Mouse (Mus musculus) layer of hippocampus, postnatal 10 days (tissue): Measurements from ENCODE around the gene Evpl. TPM values are rescaled to one million over a fixed set of nuclear protein-coding genes. Genes with fewer than 3 reads are reported as not detected.
"Not testable (repeated sequence)": the region's sequence is repeated elsewhere in the genome, so short reads cannot be mapped to it uniquely, and the experiment has no call there.

Experiments used
- DNase-seq, 2 experiments: peaks; one replicate each; pipeline ENCODE4 v3.0.0; 2021; ENCODE audit warnings: low spot score in 2 of 2
- long read RNA-seq: library from polyadenylated mRNA; stranded (forward); transcript quantifications from one replicate; pipeline ENCODE4 v2.0.0, GENCODE M21; 2023
- total RNA-seq, 2 experiments: library from RNA; stranded (reverse); gene quantifications; 2 replicates each; pipeline ENCODE4 v1.2.3; 2021

The Evpl gene
- total RNA-seq, result under 1 TPM; 0.57 to 0.65 TPM
- long read RNA-seq, result 0 reads

DNA sequence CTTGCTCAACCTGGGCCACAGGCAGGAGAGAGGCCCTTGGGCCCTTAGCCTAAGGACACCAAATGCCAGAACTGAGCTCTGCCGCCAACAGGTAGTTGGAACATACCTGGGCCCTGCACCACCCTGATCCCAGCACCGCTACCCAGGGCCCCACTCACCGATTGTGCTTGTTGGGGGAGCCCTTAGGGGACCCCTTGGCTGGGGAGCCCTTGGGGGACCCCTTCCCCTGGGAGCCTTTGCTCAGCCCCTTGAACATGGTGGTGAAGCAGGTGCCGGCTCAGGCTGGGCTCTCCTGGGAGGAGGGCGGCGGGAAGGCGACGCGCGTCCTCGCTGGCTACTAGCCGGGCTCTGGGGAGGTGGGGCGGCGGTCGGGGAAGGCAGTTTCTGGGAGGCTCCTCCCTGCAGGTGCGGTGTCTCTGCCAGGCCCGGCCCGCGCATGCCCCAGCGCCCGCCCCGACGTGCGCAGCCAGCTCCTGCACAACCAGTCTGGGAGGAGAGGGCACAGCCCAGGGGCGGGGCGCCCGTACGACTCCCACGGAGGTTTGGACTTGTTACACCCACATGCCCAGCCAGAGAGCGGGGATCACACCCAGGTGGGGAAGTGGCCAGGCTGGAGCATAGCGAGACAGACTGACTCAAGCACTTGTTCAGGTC is at the start of gene Evpl:
Gene Evpl, minus strand, starts transcription at position 336 of the 654 bp plus-strand sequence.
- DNase-seq, result no peak

DNA sequence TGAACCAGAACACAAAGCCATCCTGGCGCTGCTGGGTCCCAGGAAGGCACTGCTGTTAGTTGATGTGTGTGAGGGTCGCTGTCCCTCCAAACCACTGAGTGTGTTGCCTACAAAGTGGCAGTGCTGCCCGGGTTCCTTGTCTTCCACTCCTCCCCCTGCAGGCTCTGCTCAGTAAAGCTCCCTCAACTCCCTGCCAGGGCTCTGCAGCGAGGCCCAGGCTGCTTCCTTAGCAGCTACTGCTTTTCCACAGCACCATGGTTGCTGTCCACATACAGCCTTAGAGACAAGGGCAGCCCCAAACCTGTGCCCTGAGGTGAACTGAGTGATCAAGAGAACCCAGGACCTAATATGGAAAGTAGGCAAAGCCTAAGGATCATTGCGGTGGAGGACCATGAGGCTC is 49.5 kb upstream of the Evpl start:
- no peak for DNase-seq

GRCm38 (mm10) chr11:116285770-116286191 is 47.9 kb upstream of the Evpl start:
- no peak for DNase-seq

- no peak for DNase-seq
Observed at GRCm38 (mm10) chr11:116283982-116284381, 46.1 kb upstream of the Evpl start.

DNA sequence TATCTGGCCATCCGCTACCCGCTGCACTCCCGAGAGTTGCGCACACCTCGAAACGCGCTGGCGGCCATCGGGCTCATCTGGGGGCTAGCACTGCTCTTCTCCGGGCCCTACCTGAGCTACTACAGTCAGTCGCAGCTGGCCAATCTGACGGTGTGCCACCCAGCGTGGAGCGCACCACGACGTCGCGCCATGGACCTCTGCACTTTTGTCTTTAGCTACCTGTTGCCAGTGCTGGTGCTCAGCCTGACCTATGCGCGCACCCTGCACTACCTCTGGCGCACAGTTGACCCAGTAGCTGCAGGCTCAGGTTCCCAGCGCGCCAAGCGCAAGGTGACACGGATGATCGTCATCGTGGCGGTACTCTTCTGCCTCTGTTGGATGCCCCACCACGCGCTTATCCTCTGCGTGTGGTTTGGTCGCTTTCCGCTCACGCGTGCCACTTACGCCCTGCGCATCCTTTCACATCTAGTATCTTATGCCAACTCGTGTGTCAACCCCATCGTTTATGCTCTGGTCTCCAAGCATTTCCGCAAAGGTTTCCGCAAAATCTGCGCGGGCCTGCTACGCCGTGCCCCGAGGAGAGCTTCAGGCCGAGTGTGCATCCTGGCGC is 45.1 kb upstream of the Evpl start:
- no peak for DNase-seq

- DNase-seq, result no peak
Observed at GRCm38 (mm10) chr11:116282089-116282488, 44.2 kb upstream of the Evpl start.

GRCm38 (mm10) chr11:116281671-116282070 is 43.8 kb upstream of the Evpl start:
- no peak for DNase-seq

GRCm38 (mm10) chr11:116280751-116281663 is 43.1 kb upstream of the Evpl start, which contains the start of gene Galr2:
Gene Galr2, plus strand, starts transcription at chr11:116280939.
- DNase-seq, result no peak

DNA sequence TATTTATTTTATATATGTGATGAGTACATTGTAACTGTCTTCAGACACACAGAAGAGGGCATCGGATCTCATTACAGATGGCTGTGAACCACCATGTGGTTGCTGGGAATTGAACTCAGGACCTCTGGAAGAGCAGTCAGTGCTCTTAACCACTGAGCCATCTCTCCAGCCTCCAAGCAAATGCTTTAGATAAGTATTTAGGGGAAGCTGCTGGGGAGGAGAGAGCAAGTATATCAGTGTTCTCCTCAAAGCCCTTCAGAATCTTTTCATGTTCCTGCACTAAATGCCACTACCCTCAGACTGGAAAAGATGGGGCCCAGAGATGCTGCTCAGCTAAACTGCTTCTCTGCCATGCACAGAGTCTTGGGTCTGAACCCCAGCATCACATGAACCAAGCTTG is 39.3 kb upstream of the Evpl start:
- DNase-seq, result not testable (repeated sequence)

DNA sequence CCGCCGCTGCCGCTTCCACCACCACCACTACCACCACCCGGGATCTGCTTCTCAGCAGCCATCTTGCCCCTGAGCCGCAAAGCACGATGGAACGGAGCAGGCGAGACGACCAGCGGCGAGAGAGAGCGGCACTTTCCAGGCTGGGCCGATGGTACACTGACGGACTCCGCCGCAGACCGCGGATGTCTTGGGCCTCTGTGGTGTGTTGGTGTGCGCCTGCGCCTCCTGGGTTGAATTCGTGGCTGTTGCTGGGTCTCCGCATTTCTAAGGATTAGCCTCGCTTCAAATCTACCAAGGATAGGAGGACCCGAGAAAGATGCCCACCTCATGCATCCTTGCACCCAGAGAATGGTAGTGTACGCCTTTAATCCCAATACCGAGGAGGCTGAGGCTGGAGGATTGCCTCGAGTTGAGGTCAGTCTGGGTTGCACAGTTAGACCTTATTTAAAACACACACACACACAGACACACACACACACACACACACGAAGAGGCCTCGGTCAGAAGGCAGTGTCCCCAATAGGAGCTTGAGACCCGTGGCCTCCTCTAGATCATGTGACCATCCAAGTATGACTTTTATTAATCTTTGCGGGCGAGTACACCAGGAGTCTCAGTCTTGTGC is 36.3 kb upstream of the Evpl start, which contains the start of gene Srp68:
Gene Srp68, minus strand, starts transcription at position 173 of the 622 bp plus-strand sequence.
- peak; percentile 90 to 94 for DNase-seq

DNA sequence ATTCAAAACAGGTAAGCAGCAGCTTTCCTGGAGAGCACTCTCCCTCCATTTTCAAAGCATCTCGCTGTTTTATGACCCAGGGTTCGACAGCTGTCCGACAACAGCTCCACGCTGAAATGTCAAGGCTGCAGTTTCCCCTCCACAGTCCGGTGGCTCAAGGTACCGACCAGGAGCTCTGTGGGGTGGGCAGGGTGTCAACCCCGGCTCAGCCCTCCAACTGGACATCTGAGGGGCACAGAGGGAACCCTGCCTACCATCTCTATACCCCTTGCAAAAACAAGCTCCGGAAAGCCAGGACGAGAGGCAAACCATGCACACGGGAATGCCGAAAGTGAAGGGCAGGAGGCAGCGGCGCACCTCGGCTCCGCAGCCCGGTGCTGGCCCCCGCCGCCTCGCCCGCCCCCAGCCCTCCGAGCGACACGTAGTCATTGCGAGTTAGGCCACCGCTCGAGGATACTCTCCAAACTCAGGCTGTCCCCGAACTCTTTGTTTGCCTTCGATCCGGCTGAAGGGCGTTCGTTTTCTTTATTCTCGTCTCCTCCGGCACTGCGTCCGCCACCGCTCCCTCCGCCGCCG is 35.7 kb upstream of the Evpl start:
- no peak for DNase-seq

DNA sequence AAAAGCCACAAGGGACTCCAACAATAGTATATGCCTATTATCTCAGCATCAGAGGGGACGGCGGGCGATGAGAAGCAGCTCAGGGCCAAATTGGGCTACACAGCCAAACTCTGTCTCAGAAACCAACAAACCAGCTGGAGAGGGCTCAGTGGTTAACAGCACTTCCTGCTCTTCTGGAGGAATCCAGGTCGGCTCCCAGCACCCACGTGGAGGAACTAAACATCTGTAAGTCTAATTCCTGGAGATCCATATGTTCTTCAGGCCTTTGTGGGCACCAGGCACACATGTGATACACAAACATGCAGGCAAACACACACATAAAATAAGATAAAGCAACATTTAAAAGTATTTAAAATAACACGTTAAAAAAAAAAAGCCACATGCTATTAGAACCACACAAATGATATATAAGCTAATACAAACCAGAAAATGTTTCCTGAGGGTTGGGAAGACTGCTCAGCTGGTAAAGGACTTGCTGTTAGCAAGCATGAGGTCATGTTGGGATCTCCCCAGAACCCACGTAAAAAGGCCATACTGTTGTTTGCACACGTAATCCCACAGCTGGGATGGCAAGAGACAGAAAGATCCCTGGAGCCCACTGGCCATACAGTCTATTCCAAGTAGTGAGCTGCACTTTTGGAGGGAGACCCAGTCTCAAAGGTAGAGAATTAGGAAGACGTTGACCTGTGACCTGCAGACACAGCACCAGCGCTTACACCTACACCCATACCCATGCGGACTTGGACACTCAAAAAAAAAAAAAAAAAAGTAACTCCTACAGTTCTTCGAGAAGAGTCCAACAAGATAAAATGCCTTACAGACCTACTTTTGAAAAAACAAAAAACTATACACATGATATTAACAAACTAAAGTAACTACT is 35.0 kb upstream of the Evpl start:
- DNase-seq, result no peak

DNA sequence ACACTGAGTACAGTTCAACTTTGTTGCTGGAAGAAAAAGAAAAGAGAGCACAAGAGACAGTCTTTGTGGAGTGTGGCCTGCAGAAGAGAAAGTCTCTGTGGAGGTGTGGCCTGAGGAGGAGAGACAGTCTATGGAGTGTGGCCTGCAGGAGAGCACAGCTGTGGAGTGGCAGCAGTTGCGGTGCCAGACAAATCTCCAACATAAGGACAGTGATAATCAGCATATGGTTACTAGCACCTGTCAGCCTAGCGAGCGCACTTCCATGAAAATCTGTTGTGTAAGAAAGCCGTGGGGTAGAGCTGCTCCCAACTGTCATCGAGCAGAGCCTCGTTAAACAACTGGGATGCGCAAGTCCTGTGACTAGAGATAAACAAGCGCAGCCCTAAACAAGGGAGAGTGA is 31.7 kb upstream of the Evpl start:
- DNase-seq, result no peak

DNA sequence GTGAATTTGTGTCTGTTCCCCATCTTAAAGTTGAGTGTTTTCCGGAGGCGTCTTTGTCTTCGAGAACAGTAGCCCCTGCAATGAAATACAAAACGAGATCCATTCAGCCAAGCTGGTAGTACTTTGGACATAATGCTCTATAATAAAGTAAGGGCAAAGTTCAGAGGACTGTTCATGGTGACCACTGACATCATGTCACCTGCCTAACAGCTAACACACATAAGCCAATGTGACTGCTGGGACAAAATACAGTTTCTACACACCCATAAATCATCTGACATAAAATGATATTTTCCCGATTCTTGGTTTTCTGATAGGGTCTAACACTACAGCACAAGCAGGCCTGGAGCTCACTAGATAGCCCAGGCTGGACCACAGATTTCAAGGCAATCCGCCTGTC is 30.4 kb upstream of the Evpl start:
- DNase-seq, result no peak

DNA sequence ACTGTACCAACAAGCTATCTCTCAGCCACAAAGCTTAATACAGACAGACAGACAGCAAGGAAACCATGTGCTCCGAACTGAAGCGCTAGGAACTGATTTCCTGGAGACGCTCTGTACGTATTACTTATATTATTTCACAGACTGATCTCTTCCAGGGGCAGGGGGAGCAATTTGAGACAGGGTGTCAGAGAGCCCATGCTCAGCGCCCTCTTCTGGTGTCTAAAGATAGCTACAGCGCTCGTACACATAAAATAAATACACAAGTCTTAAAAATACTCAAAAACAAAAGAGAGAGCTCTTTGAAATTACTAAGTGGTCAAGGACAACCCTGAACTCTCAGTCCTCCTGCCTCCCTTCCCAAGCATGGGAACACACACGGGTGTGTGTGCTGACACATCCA is 29.8 kb upstream of the Evpl start:
- no peak for DNase-seq

DNA sequence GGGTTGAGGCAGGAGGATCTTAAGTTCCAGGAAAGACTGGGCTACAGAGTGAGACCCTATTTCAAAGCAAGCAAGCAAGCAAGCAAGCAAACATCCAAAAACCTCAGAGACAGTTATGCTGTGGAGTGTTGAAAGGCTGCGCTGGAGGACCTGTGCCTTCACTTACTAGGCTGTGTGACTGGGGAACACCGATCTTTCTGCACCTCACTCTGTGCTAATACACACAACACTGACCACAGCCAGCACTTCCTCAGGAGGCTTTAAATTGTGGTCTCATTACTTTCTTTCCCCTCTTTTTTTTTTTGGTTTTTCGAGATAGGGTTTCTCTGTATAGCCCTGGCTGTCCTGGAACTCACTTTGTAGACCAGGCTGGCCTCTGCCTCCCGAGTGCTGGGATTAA is 28.0 kb upstream of the Evpl start:
- no peak for DNase-seq

GRCm38 (mm10) chr11:116265352-116265751 is 27.5 kb upstream of the Evpl start:
- no peak for DNase-seq

GRCm38 (mm10) chr11:116260259-116260658 is 22.4 kb upstream of the Evpl start:
- DNase-seq, result no peak

- DNase-seq, result no peak
Observed at GRCm38 (mm10) chr11:116259461-116259860, 21.6 kb upstream of the Evpl start.
